Mouse (Mus musculus) neural tube, embryonic 15.5 days (tissue): ENCODE measurements at regions not wholly inside any gene's neighbourhood (a gene's known extent, or its start where the extent isn't known, plus 50 kb on each side); places are given as distances from the start of the nearest gene placed in this dataset.

ENCODE experiments used
- ATAC-seq: fragments of 200-750 bp; cut with Nextera tagmentation; 2 replicates; pipeline ENCODE4 v1.8.0; 2017; ENCODE audit warnings: mild to moderate bottlenecking, moderate TSS enrichment, moderate library complexity; ENCODE audit not compliant: low FRiP score
- H3K27ac ChIP-seq: fragments of 300-500 bp; sonication (generic); replicated peaks from 2 replicates; pipeline ENCODE4 v1.5.1; 2015; ENCODE audit warnings: mild to moderate bottlenecking, inconsistent platforms
- H3K27me3 ChIP-seq: fragments of 300-500 bp; sonication (generic); replicated peaks from 2 replicates; pipeline ENCODE4 v1.6.1; 2015; ENCODE audit warnings: inconsistent platforms
- H3K36me3 ChIP-seq: fragments of 300-500 bp; sonication (generic); 2 replicates; pipeline ENCODE4 v1.6.1; 2015; ENCODE audit warnings: inconsistent platforms
- H3K4me1 ChIP-seq: fragments of 300-500 bp; sonication (generic); 2 replicates; pipeline ENCODE4 v1.6.1; 2015; ENCODE audit warnings: inconsistent platforms
- H3K4me2 ChIP-seq: fragments of 300-500 bp; sonication (generic); 2 replicates; pipeline ENCODE4 v1.6.1; 2015; ENCODE audit warnings: inconsistent platforms, mild to moderate bottlenecking, moderate library complexity
- H3K4me3 ChIP-seq: fragments of 300-500 bp; sonication (generic); replicated peaks from 2 replicates; pipeline ENCODE4 v1.5.1; 2015; ENCODE audit warnings: mild to moderate bottlenecking, inconsistent platforms
- H3K9ac ChIP-seq: fragments of 300-500 bp; sonication (generic); replicated peaks from 2 replicates; pipeline ENCODE4 v1.6.1; 2015; ENCODE audit warnings: mild to moderate bottlenecking, inconsistent platforms
- H3K9me3 ChIP-seq: fragments of 300-500 bp; sonication (generic); replicated peaks from 2 replicates; pipeline ENCODE4 v1.6.1; 2016; ENCODE audit warnings: inconsistent platforms
- WGBS: fragments of 180-500 bp; shearing (Covaris S2); methylation state at CpG from one replicate; pipeline ENCODE4 v1.1.7; 2015; ENCODE audit warnings: mixed read lengths; 5-methylcytosine and 5-hydroxymethylcytosine counted together

DNA sequence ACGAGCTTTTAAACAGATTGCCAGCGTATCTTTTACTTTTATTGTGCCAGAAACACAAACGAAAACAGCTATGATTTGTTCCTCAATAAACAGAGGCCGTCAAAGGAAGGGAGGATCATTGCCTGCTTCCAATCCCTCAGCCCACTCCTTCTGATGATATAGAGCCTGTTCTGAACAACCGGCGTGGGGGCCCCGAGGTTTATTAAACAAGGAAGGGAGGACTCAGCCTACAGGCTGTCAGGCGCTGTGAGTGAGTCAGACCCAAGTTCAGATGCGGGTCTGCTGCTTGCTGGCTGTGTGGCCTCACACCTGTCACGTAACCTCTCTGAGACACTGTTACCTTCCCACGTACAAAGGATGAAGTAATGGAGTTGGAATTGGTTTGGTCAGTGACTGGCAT is 68.1 kb upstream of the Kazn start:
- 0 out of 2 replicates have a peak, but pooled peaks have one; percentile 24 for ATAC-seq
- Histone ChIP-seq H3K9me3 (0 out of 2 replicates have a peak, but pooled peaks cover under 1% of the 10 kb centered on the region), H3K9ac (no peak overlapping the region), H3K36me3 (no peaks in the 10 kb centered on the region), H3K4me3 (no peak overlapping the region), H3K4me2 (no peak overlapping the region), H3K27me3 (no peaks in the 10 kb centered on the region), H3K27ac (no peak overlapping the region), H3K4me1 (peaks cover 16% of the 10 kb centered on the region)
- WGBS = 61% methylated on average over 11 of the region's 11 CpGs

DNA sequence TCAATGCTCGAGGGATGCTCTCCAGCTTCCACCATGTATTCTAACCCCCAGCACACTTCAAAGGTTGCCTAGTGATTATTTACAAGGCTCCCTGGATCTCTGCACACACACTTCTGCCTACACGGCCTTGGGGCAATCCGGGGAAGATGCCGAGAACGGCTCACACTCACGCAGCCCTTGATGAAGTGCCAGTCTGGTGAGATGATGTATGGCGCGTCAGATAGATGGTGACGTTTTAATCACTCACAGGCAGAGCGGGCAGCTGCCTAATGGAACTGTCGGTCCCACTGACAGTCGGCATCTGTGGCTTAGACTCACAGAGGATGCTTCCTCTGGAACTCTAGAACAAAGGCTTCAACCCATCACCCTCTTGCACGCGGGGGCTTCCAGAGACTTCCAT is 66.9 kb upstream of the Kazn start:
- H3K9me3 ChIP-seq = no peaks in the 10 kb centered on the region
- no peak overlapping the region for H3K4me3 ChIP-seq
- no peak for ATAC-seq
- peaks cover 28% of the 10 kb centered on the region for H3K4me1 ChIP-seq
- no peak overlapping the region for H3K4me2 ChIP-seq
- no peak overlapping the region for H3K27ac ChIP-seq
- H3K27me3 ChIP-seq = no peaks in the 10 kb centered on the region
- H3K36me3 ChIP-seq = no peaks in the 10 kb centered on the region
- H3K9ac ChIP-seq = no peak overlapping the region
- WGBS = 59% methylated on average over 14 of the region's 14 CpGs

GRCm38 (mm10) chr4:142303374-142304020 is 64.3 kb upstream of the Kazn start:
- Histone ChIP-seq H3K27ac (peak overlapping the region; percentile 24; the same call in 1 of the 2 replicates), H3K4me2 (no peak overlapping the region), H3K27me3 (no peaks in the 10 kb centered on the region), H3K36me3 (no peaks in the 10 kb centered on the region), H3K9ac (no peak overlapping the region), H3K4me1 (peaks cover 37% of the 10 kb centered on the region), H3K9me3 (no peaks in the 10 kb centered on the region), H3K4me3 (no peak overlapping the region)
- ATAC-seq = no peak
- 63% methylated on average over 10 of the region's 10 CpGs for WGBS

- ATAC-seq = no peak
- Histone ChIP-seq H3K9me3 (no peaks in the 10 kb centered on the region), H3K4me2 (no peak overlapping the region), H3K4me1 (peaks cover 37% of the 10 kb centered on the region), H3K36me3 (no peaks in the 10 kb centered on the region), H3K27ac (no peak overlapping the region), H3K4me3 (no peak overlapping the region), H3K27me3 (no peaks in the 10 kb centered on the region), H3K9ac (no peak overlapping the region)
- 65% methylated on average over 2 of the region's 2 CpGs for WGBS
Observed at GRCm38 (mm10) chr4:142302724-142303120, 63.5 kb upstream of the Kazn start.

DNA sequence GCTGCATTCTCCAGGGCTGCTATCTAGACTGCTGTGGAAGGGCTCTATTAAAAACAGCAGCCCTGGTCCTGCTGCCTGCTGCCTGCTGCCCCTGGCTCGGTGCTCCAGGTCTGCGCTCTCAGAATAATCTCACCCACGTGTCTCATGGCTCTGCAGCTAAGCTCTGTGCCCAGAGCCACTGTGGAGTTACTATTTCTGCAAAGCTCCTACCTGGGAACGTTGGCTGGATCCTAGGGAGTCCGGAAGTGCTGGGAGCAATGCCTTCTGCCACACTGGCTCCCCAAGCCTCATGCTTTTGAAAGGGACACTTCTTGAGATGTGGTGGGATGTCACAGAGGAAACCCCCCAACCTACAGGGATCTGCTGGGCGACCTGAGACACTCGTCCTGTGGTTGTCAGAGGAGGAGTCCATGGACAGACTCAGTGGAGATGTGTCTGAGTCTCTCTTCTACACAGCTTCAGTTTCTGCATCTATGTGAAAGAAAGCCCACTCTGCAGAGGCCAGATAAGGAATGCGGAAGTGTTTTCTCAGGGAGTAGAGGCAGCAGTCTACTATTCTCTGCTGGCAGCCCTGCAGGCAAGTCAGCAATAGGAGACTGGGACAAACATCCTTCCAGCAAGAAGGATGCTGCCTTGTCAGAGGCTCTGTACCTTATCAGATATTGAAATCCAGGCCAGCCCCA is 63.0 kb upstream of the Kazn start:
- Histone ChIP-seq H3K4me3 (no peak overlapping the region), H3K27me3 (no peaks in the 10 kb centered on the region), H3K4me1 (peaks cover 34% of the 10 kb centered on the region), H3K36me3 (no peaks in the 10 kb centered on the region), H3K9ac (no peak overlapping the region), H3K9me3 (no peaks in the 10 kb centered on the region), H3K27ac (no peak overlapping the region; the same call in 1 of the 2 replicates), H3K4me2 (no peak overlapping the region)
- WGBS = 43% methylated on average over 8 of the region's 8 CpGs
- ATAC-seq = no peak

- no peaks in the 10 kb centered on the region for H3K36me3 ChIP-seq
- H3K9ac ChIP-seq = no peak overlapping the region
- no peaks in the 10 kb centered on the region for H3K27me3 ChIP-seq
- no peak overlapping the region for H3K4me2 ChIP-seq
- no peak overlapping the region for H3K27ac ChIP-seq
- H3K9me3 ChIP-seq = no peaks in the 10 kb centered on the region
- WGBS = 52% methylated on average over 10 of the region's 10 CpGs
- no peak overlapping the region for H3K4me3 ChIP-seq
- H3K4me1 ChIP-seq = peaks cover 37% of the 10 kb centered on the region
- no peak for ATAC-seq
Observed at GRCm38 (mm10) chr4:142298770-142299337, 59.7 kb upstream of the Kazn start.

GRCm38 (mm10) chr4:142292760-142293159 is 53.6 kb upstream of the Kazn start:
- WGBS = 41% methylated on average over 7 of the region's 7 CpGs
- Histone ChIP-seq H3K9ac (no peak overlapping the region), H3K4me1 (peaks cover 22% of the 10 kb centered on the region), H3K4me3 (no peak overlapping the region), H3K4me2 (no peak overlapping the region), H3K27ac (no peak overlapping the region), H3K27me3 (no peaks in the 10 kb centered on the region), H3K9me3 (no peaks in the 10 kb centered on the region), H3K36me3 (no peaks in the 10 kb centered on the region)
- ATAC-seq = peak; percentile 53; the same call in 1 of the 2 replicates

GRCm38 (mm10) chr4:142292334-142292733 is 53.1 kb upstream of the Kazn start:
- Histone ChIP-seq H3K9me3 (no peaks in the 10 kb centered on the region), H3K4me2 (no peak overlapping the region), H3K9ac (no peak overlapping the region), H3K27me3 (no peaks in the 10 kb centered on the region), H3K36me3 (no peaks in the 10 kb centered on the region), H3K4me1 (peaks cover 22% of the 10 kb centered on the region), H3K4me3 (no peak overlapping the region), H3K27ac (no peak overlapping the region)
- peak; percentile 30; the same call in 1 of the 2 replicates for ATAC-seq
- 62% methylated on average over 9 of the region's 9 CpGs for WGBS

GRCm38 (mm10) chr4:142291366-142291765 is 52.2 kb upstream of the Kazn start:
- Histone ChIP-seq H3K36me3 (no peaks in the 10 kb centered on the region), H3K9ac (no peak overlapping the region), H3K9me3 (no peaks in the 10 kb centered on the region), H3K4me1 (peaks cover 19% of the 10 kb centered on the region), H3K27ac (no peak overlapping the region), H3K27me3 (no peaks in the 10 kb centered on the region), H3K4me3 (no peak overlapping the region), H3K4me2 (no peak overlapping the region)
- ATAC-seq = no peak
- WGBS = 87% methylated on average over 3 of the region's 3 CpGs
